Mouse (Mus musculus): ENCODE results near the gene Ppt1. TPM values are rescaled to one million over a fixed set of nuclear protein-coding genes. Genes with fewer than 3 reads are reported as not detected.

The Ppt1 gene
- total RNA-seq, 1 experiment from 2014 or later: 73.6 TPM

GRCm38 (mm10) chr4:122886579-122887254, 50.7 kb downstream of the Ppt1 start:
- peak in 1 of 2 experiments; percentile 5; a peak in 1 of 4 replicates for ATAC-seq (replicated peaks in 1 of 2; ENCODE audit: insufficient read depth in 1 of 2, low FRiP score in 2 of 2, low TSS enrichment in 1 of 2, low read depth in 1 of 2, poor library complexity in 2 of 2, severe bottlenecking in 2 of 2)

DNA sequence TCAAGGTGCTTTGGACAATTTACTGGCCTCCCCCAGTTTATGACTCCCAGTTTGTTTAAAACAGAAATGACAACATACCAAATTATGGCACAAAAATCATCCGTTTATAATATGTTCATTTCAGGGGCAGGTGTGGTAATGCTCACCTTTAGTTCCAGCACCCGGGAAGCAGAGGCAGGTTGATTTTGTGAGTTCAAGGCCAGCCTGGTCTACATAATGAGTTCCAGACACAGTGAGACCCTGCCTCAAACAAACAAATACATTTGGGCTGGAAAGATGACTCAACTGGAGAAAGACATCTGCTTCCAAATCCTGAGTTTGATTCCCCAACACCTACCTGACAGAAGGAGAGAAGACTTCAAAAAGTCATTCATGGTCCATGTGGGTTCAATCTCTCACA, 51.3 kb downstream of the Ppt1 start:
- no peak for ATAC-seq (replicated peaks in 1 of 2; ENCODE audit: insufficient read depth in 1 of 2, low FRiP score in 2 of 2, low TSS enrichment in 1 of 2, low read depth in 1 of 2, poor library complexity in 2 of 2, severe bottlenecking in 2 of 2)

GRCm38 (mm10) chr4:122890881-122891481, 54.9 kb downstream of the Ppt1 start:
- no peak for ATAC-seq (replicated peaks in 1 of 2; ENCODE audit: insufficient read depth in 1 of 2, low FRiP score in 2 of 2, low TSS enrichment in 1 of 2, low read depth in 1 of 2, poor library complexity in 2 of 2, severe bottlenecking in 2 of 2)

GRCm38 (mm10) chr4:122891597-122891996, 55.6 kb downstream of the Ppt1 start:
- ATAC-seq (replicated peaks in 1 of 2; ENCODE audit: insufficient read depth in 1 of 2, low FRiP score in 2 of 2, low TSS enrichment in 1 of 2, low read depth in 1 of 2, poor library complexity in 2 of 2, severe bottlenecking in 2 of 2): no peak

- peak; percentile 79 to 86 for ATAC-seq (replicated peaks in 1 of 2; ENCODE audit: insufficient read depth in 1 of 2, low FRiP score in 2 of 2, low TSS enrichment in 1 of 2, low read depth in 1 of 2, poor library complexity in 2 of 2, severe bottlenecking in 2 of 2)
Observed at GRCm38 (mm10) chr4:122892157-122892556, 56.1 kb downstream of the Ppt1 start.

DNA sequence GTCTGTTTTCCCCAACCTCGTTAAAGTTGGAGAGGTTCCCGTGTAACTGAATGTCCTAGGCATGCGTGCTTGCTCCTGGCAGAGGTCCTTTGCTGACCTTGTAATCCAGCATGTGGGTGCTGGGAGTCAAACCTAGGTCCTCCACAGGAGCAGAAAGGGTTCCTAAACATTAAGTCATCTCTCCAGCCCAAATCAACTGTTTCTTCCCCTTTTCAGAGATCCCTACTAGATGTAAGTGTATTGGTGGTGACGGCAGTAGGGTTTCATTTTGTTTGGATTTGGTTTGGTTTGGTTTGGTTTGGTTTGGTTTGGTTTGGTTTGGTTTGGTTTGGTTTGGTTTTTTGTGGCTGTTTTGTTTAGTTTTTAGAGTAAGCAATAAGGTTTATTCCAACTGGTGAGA, 61.7 kb downstream of the Ppt1 start:
- no peak; a peak in 1 of 4 replicates for ATAC-seq (replicated peaks in 1 of 2; ENCODE audit: insufficient read depth in 1 of 2, low FRiP score in 2 of 2, low TSS enrichment in 1 of 2, low read depth in 1 of 2, poor library complexity in 2 of 2, severe bottlenecking in 2 of 2)

GRCm38 (mm10) chr4:122898313-122898712, 62.3 kb downstream of the Ppt1 start:
- peak; percentile 87 to 92 for ATAC-seq (replicated peaks in 1 of 2; ENCODE audit: insufficient read depth in 1 of 2, low FRiP score in 2 of 2, low TSS enrichment in 1 of 2, low read depth in 1 of 2, poor library complexity in 2 of 2, severe bottlenecking in 2 of 2)

- no peak for ATAC-seq (replicated peaks in 1 of 2; ENCODE audit: insufficient read depth in 1 of 2, low FRiP score in 2 of 2, low TSS enrichment in 1 of 2, low read depth in 1 of 2, poor library complexity in 2 of 2, severe bottlenecking in 2 of 2)
Observed at GRCm38 (mm10) chr4:122902156-122902555, 66.1 kb downstream of the Ppt1 start.

DNA sequence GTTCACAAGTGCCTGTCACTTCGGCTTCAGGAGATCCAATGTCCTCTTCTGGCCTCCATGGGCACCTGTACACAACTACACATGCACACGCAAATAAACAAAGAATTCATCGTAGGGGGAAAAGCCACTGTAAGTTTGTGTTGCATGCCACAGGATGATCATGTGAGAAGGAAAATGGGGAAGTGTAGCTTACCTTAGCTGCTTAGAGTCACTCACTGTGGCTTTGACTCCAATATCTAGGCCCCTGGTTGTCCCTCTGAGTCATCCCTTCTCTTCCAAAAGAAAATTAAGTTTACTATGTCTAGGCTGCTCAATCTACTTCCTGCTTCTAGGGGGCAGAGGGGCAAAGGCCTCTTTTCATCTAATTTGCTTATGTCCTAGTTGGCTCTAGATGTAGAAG, 67.7 kb downstream of the Ppt1 start:
- peak; percentile 56 to 62; a peak in 1 of 4 replicates for ATAC-seq (replicated peaks in 1 of 2; ENCODE audit: insufficient read depth in 1 of 2, low FRiP score in 2 of 2, low TSS enrichment in 1 of 2, low read depth in 1 of 2, poor library complexity in 2 of 2, severe bottlenecking in 2 of 2)

DNA sequence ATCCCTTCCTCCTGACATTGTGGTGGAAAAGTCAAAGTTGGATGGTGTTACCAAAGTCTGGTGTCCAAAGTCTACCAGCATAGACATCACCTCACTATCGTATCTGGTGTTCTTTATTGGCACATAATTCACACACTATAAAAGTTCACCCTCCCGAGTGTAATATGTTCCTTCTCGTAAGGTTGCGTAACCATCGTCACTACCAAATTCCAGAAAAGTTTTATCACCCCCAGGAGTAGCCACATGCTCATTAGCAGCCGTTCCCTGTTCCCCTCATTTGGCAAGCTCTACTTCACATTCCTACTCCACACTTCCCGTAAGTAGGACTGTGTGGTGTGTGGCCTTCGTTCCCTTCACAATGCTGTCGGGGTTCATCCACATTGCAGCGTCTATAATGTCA, 69.3 kb downstream of the Ppt1 start:
- ATAC-seq (replicated peaks in 1 of 2; ENCODE audit: insufficient read depth in 1 of 2, low FRiP score in 2 of 2, low TSS enrichment in 1 of 2, low read depth in 1 of 2, poor library complexity in 2 of 2, severe bottlenecking in 2 of 2): no peak

Other genes with a start within 250 kb of the Ppt1 start
- gene 9530002B09Rik, start 147.0 kb upstream of the Ppt1 start, total RNA-seq (2017): not detected in 2 replicates
- 146 and 178 TPM in 2 replicates for gene Cap1, start 49.8 kb downstream of the Ppt1 start, total RNA-seq (2017)
- gene Mfsd2a, start 124.9 kb downstream of the Ppt1 start, total RNA-seq (2017): 0.94 TPM in 1 of 2 replicates, not detected in the other
- 0.56 TPM in 1 of 2 replicates, not detected in the other for gene Mycl, start 159.4 kb downstream of the Ppt1 start, total RNA-seq (2017)
- gene Trit1, start 180.4 kb downstream of the Ppt1 start, total RNA-seq (2017): 27.7 and 37.0 TPM in 2 replicates

Measured in hematopoietic stem cell, adult 5-6 weeks (primary cell).